Comparison of ENCODE assay signal across 21 mouse cellular contexts in the genomic region with DNA sequence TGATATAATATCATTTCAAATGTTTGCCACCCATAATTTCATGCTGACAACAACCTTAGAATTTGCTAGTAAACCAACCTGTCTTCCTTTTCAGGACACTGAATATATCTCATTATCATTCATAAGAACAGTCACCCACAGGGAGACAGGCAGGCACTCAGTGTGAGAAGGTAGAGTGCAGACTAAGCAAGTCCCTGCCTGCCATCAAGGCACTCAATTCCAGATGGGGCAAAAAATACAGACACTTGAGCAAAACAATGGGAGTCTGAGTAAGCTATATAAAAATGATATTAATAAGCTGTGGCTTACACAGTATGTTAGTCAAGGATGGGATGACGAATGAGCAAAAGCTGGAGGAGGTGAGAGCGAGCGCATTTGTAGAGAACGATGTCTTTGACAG.
DNase-seq lines count a peak whose midpoint lies in the region; ATAC-seq and TF ChIP-seq lines count a peak whose summit lies in the region.
"Had no signal": no experiment of that assay in that cellular context is flagged by ENCODE, and none has a peak within 500 bp of the region (broad histone marks: within the 10 kb centered on the region; RNA-seq: fewer than 3 reads in every experiment).

No protein-coding gene starts in this region.

- H3K9me3 ChIP-seq in forebrain, embryonic 16.5 days (ENCODE audit: control insufficient read depth, low read length): no peaks in the 10 kb centered on the region
- H3K9me3 ChIP-seq in forebrain, embryonic 10.5 days: no peaks in the 10 kb centered on the region
- H3K9me3 ChIP-seq in hindbrain, embryonic 14.5 days (ENCODE audit: control insufficient read depth, low read length): no peaks in the 10 kb centered on the region
- H3K9me3 ChIP-seq in hindbrain, postnatal 0 days (ENCODE audit: low read length): no peaks in the 10 kb centered on the region
- H3K9me3 ChIP-seq in midbrain, embryonic 16.5 days (replicated peaks; ENCODE audit: control insufficient read depth, low read length, poor library complexity, severe bottlenecking): no peaks in the 10 kb centered on the region
- H3K9me3 ChIP-seq in midbrain, embryonic 10.5 days (replicated peaks): no peaks in the 10 kb centered on the region
- H3K9me3 ChIP-seq: embryonic facial prominence, embryonic 12.5 days; heart, embryonic 12.5 days; intestine, embryonic 15.5 days had no signal

- no peak overlapping the region for H3K4me2 ChIP-seq in forebrain, embryonic 16.5 days (ENCODE audit: low read length)
- H3K4me2 ChIP-seq in hindbrain, embryonic 14.5 days (replicated peaks): no peak overlapping the region
- no peak overlapping the region for H3K4me2 ChIP-seq in hindbrain, postnatal 0 days (ENCODE audit: low read depth, low read length)
- no peak overlapping the region for H3K4me2 ChIP-seq in midbrain, embryonic 16.5 days (ENCODE audit: low read length)
- H3K4me2 ChIP-seq: embryonic facial prominence, embryonic 12.5 days; heart, embryonic 12.5 days; intestine, embryonic 15.5 days had no signal

- H3K36me3 ChIP-seq in forebrain, embryonic 16.5 days (ENCODE audit: control insufficient read depth, insufficient read depth): no peaks in the 10 kb centered on the region
- no peaks in the 10 kb centered on the region for H3K36me3 ChIP-seq in forebrain, embryonic 10.5 days (replicated peaks)
- no peaks in the 10 kb centered on the region for H3K36me3 ChIP-seq in hindbrain, embryonic 14.5 days (replicated peaks; ENCODE audit: control insufficient read depth, insufficient read depth)
- no peaks in the 10 kb centered on the region for H3K36me3 ChIP-seq in hindbrain, postnatal 0 days (ENCODE audit: insufficient read depth, low read length)
- H3K36me3 ChIP-seq in midbrain, embryonic 16.5 days (ENCODE audit: control insufficient read depth, insufficient read depth, low read length): no peaks in the 10 kb centered on the region
- H3K36me3 ChIP-seq in midbrain, embryonic 10.5 days: no peaks in the 10 kb centered on the region
- H3K36me3 ChIP-seq: embryonic facial prominence, embryonic 12.5 days; heart, embryonic 12.5 days; intestine, embryonic 15.5 days had no signal

- DNase-seq in forebrain, embryonic 10.5 days (ENCODE audit: extremely low spot score, low spot score): no peak
- no peak for DNase-seq in hindbrain, embryonic 14.5 days (ENCODE audit: low spot score)
- no peak for DNase-seq in hindbrain, postnatal 0 days (ENCODE audit: low spot score)
- DNase-seq in midbrain, embryonic 10.5 days (ENCODE audit: low spot score): no peak
- peak; percentile 34 for DNase-seq in brain, adult 2 months (ENCODE audit: low read depth, low spot score)
- no peak for DNase-seq in embryo, embryonic 10 days (ENCODE audit: low spot score)
- DNase-seq: adrenal gland, postnatal 14 days; cerebellum, adult 2 months; cerebellum, postnatal 10 days; embryo, embryonic 11 days; gastrocnemius, adult 2 months; gastrocnemius, postnatal 25 days; kidney, adult 18-20 months had no signal

- H3K4me3 ChIP-seq in forebrain, embryonic 16.5 days (replicated peaks; ENCODE audit: low read length): no peak overlapping the region
- H3K4me3 ChIP-seq in forebrain, embryonic 10.5 days: no peak overlapping the region
- H3K4me3 ChIP-seq in hindbrain, embryonic 14.5 days (replicated peaks; ENCODE audit: low read length): no peak overlapping the region
- H3K4me3 ChIP-seq in hindbrain, postnatal 0 days (ENCODE audit: low read length): no peak overlapping the region
- no peak overlapping the region for H3K4me3 ChIP-seq in midbrain, embryonic 16.5 days (ENCODE audit: low read depth, low read length)
- no peak overlapping the region for H3K4me3 ChIP-seq in midbrain, embryonic 10.5 days
- H3K4me3 ChIP-seq: embryonic facial prominence, embryonic 12.5 days; gastrocnemius, adult 2 months; heart, embryonic 12.5 days; intestine, embryonic 15.5 days had no signal

- no peaks in the 10 kb centered on the region for H3K4me1 ChIP-seq in forebrain, embryonic 16.5 days (replicated peaks; ENCODE audit: control insufficient read depth, insufficient read depth, low read length)
- no peaks in the 10 kb centered on the region for H3K4me1 ChIP-seq in forebrain, embryonic 10.5 days
- H3K4me1 ChIP-seq in hindbrain, embryonic 14.5 days (replicated peaks; ENCODE audit: control insufficient read depth, insufficient read depth, low read length): no peaks in the 10 kb centered on the region
- H3K4me1 ChIP-seq in hindbrain, postnatal 0 days (ENCODE audit: insufficient read depth, low read length): no peaks in the 10 kb centered on the region
- H3K4me1 ChIP-seq in midbrain, embryonic 16.5 days (ENCODE audit: control insufficient read depth, insufficient read depth, low read length): no peaks in the 10 kb centered on the region
- H3K4me1 ChIP-seq in midbrain, embryonic 10.5 days: no peaks in the 10 kb centered on the region
- H3K4me1 ChIP-seq: embryonic facial prominence, embryonic 12.5 days; heart, embryonic 12.5 days; intestine, embryonic 15.5 days had no signal

- TF ChIP-seq CTCF in hindbrain, postnatal 0 days (IDR thresholded peaks at IDR 0.05; ENCODE audit: low read depth): no peak

- H3K9ac ChIP-seq in forebrain, embryonic 16.5 days (replicated peaks; ENCODE audit: low read depth, low read length): no peak overlapping the region
- H3K9ac ChIP-seq in hindbrain, embryonic 14.5 days: no peak overlapping the region
- H3K9ac ChIP-seq in hindbrain, postnatal 0 days (replicated peaks; ENCODE audit: low read length): no peak overlapping the region
- no peak overlapping the region for H3K9ac ChIP-seq in midbrain, embryonic 16.5 days (ENCODE audit: low read depth, low read length)
- H3K9ac ChIP-seq: embryonic facial prominence, embryonic 12.5 days; heart, embryonic 12.5 days; intestine, embryonic 15.5 days had no signal

- H3K27me3 ChIP-seq in forebrain, embryonic 16.5 days (replicated peaks; ENCODE audit: control insufficient read depth, insufficient read depth, low read length): no peaks in the 10 kb centered on the region
- no peaks in the 10 kb centered on the region for H3K27me3 ChIP-seq in forebrain, embryonic 10.5 days (ENCODE audit: poor library complexity, severe bottlenecking)
- no peaks in the 10 kb centered on the region for H3K27me3 ChIP-seq in hindbrain, embryonic 14.5 days (ENCODE audit: control insufficient read depth, insufficient read depth, low read length)
- H3K27me3 ChIP-seq in hindbrain, postnatal 0 days (ENCODE audit: insufficient read depth, low read length): no peaks in the 10 kb centered on the region
- no peaks in the 10 kb centered on the region for H3K27me3 ChIP-seq in midbrain, embryonic 16.5 days (ENCODE audit: control insufficient read depth, insufficient read depth, low read depth, low read length)
- H3K27me3 ChIP-seq in midbrain, embryonic 10.5 days (ENCODE audit: low read depth, poor library complexity, severe bottlenecking): no peaks in the 10 kb centered on the region
- H3K27me3 ChIP-seq: CH12.LX; embryonic facial prominence, embryonic 12.5 days; intestine, embryonic 15.5 days; Patski had no signal

- 0 out of 2 replicates have a peak, but pooled peaks have one; percentile 20 for ATAC-seq in forebrain, embryonic 16.5 days
- ATAC-seq in hindbrain, embryonic 14.5 days (ENCODE audit: low FRiP score): no peak
- no peak for ATAC-seq in hindbrain, postnatal 0 days
- 0 out of 2 replicates have a peak, but pooled peaks have one; percentile 56 for ATAC-seq in midbrain, embryonic 16.5 days
- ATAC-seq: activated CD4-positive, CD25-positive, alpha-beta regulatory T cell, adult 4 months; intestine, embryonic 15.5 days; Patski had no signal

- whole genome bisulfite sequencing in forebrain, embryonic 16.5 days: 84% methylated on average over 4 of the region's 4 CpGs
- 93% methylated on average over 4 of the region's 4 CpGs for WGBS in forebrain, embryonic 10.5 days
- WGBS in hindbrain, embryonic 14.5 days: 62% methylated on average over 4 of the region's 4 CpGs
- WGBS in hindbrain, postnatal 0 days: 70% methylated on average over 4 of the region's 4 CpGs
- WGBS in midbrain, embryonic 16.5 days: 72% methylated on average over 4 of the region's 4 CpGs
- WGBS in midbrain, embryonic 10.5 days: 91% methylated on average over 4 of the region's 4 CpGs

- no peak overlapping the region for H3K27ac ChIP-seq in forebrain, embryonic 16.5 days (ENCODE audit: low read length)
- H3K27ac ChIP-seq in forebrain, embryonic 10.5 days: no peak overlapping the region
- 0 out of 2 replicates have a peak overlapping the region, but pooled peaks have one; percentile 16 for H3K27ac ChIP-seq in hindbrain, embryonic 14.5 days
- no peak overlapping the region for H3K27ac ChIP-seq in hindbrain, postnatal 0 days
- H3K27ac ChIP-seq in midbrain, embryonic 16.5 days (ENCODE audit: low read length): 0 out of 2 replicates have a peak overlapping the region, but pooled peaks have one; percentile 7
- H3K27ac ChIP-seq in midbrain, embryonic 10.5 days (replicated peaks): no peak overlapping the region
- H3K27ac ChIP-seq: embryonic facial prominence, embryonic 12.5 days; gastrocnemius, adult 2 months; intestine, embryonic 15.5 days had no signal

Comparison
In these comparisons a context has a peak if more than half of its experiments do, and no peak if none do; other contexts are left out.
1. H3K27ac ChIP-seq: peak in hindbrain, embryonic 14.5 days (single experiment) and midbrain, embryonic 16.5 days (single experiment); none in forebrain, embryonic 16.5 days (single experiment), forebrain, embryonic 10.5 days (single experiment), hindbrain, postnatal 0 days (single experiment) and midbrain, embryonic 10.5 days (single experiment).
2. ATAC-seq: peak in forebrain, embryonic 16.5 days (single experiment) and midbrain, embryonic 16.5 days (single experiment); none in hindbrain, embryonic 14.5 days (single experiment) and hindbrain, postnatal 0 days (single experiment).